Mouse (Mus musculus) olfactory bulb, adult 2 months (tissue): ENCODE measurements around the gene Arhgef3.

Experiments
- CTCF ChIP-seq: fragments of 200-500 bp; IDR thresholded peaks from 2 replicates; pipeline ENCODE4 v1.5.1; 2012; ENCODE audit warnings: low read depth, mild to moderate bottlenecking, low read length, moderate library complexity; ENCODE audit not compliant: insufficient read depth
- POLR2A ChIP-seq: fragments of 200-500 bp; IDR thresholded peaks from 2 replicates; pipeline ENCODE4 v1.6.1; 2012; ENCODE audit warnings: mild to moderate bottlenecking, low read depth, low read length, moderate library complexity; ENCODE audit not compliant: insufficient read depth

- TF ChIP-seq POLR2A (no peak), CTCF (no peak)
Measured at GRCm38 (mm10) chr14:27076522-27076920, 38.2 kb upstream of the Arhgef3 start.
